Mouse (Mus musculus) embryonic fibroblast, embryonic 13.5 days (primary cell): Measurements from ENCODE around the gene Trp53inp2.

Experiments
- CTCF ChIP-seq: IDR thresholded peaks from 2 replicates; pipeline ENCODE4 v1.5.1; 2011; ENCODE audit warnings: mild to moderate bottlenecking, control low read depth, low read length, moderate library complexity, borderline replicate concordance; ENCODE audit not compliant: insufficient read depth
- POLR2A ChIP-seq: IDR thresholded peaks from 2 replicates; pipeline ENCODE4 v1.6.1; 2011; ENCODE audit warnings: low read depth, mild to moderate bottlenecking, control low read depth, low read length, moderate library complexity

DNA sequence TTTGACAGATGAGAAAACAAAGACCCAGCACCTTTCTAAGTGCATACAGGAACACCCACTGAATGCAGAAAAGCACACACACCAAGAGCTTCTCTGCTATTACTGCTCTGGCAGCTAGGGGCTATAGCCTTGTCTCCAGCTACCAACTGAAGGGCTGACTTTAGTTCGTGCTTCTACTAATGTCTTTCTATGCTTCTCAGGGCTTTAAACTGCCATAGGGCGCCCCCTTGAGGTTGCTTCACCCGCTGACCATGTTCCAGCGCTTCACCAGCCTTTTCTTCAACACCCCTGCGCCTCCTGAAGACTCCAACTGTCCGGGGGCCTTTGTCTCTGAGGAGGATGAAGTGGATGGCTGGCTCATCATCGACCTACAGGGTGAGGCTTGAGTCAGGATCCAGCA lies 4.2 kb downstream of the Trp53inp2 start:
- TF ChIP-seq POLR2A (no peak), CTCF (no peak)
